Mouse (Mus musculus): ENCODE data around the gene Tmem150a. TPM values are rescaled to one million over a fixed set of nuclear protein-coding genes. Genes with fewer than 3 reads are reported as not detected.

The Tmem150a gene
- polyA plus RNA-seq, 1 experiment, result 8.7 TPM

DNA sequence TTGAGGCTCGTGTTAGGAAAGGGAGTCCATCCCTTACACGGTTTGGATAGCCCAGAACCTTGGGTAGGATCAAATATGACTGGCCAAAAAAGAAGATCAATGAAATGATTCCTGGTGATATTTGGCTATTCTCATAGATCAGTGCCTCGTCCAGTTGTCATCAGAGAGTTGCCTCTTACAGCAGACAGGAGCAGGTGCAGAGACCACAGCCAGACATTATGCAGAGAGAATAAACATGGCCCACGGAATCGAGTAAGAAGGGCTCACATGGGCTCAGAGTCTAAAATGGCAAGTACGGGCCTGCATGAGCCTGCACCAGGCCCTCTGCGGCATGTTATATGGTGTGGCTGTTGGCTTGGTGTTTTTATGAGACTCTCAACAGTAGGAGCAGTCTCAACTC lies 50.1 kb downstream of the Tmem150a start:
- no peaks in the 10 kb centered on the region for H3K27me3 ChIP-seq (ENCODE audit: control insufficient read depth, insufficient read depth, low read length)
- H3K36me3 ChIP-seq (ENCODE audit: control insufficient read depth, insufficient read depth, low read length), result no peaks in the 10 kb centered on the region
- TF ChIP-seq CTCF (IDR thresholded peaks at IDR 0.05; ENCODE audit: control insufficient read depth, insufficient read depth, insufficient replicate concordance, low read depth, low read length) (no peak), POLR2A (IDR thresholded peaks at IDR 0.05; ENCODE audit: control insufficient read depth, low read depth, low read length) (no peak)
- no peak overlapping the region for H3K4me3 ChIP-seq (ENCODE audit: control insufficient read depth, low read depth, low read length)
- no peak overlapping the region for H3K27ac ChIP-seq (ENCODE audit: control insufficient read depth, insufficient read depth, low read depth, low read length)
- H3K4me1 ChIP-seq (ENCODE audit: control insufficient read depth, insufficient read depth, low read length), result no peaks in the 10 kb centered on the region

- Histone ChIP-seq H3K27ac (ENCODE audit: control insufficient read depth, insufficient read depth, low read depth, low read length) (no peak overlapping the region), H3K27me3 (ENCODE audit: control insufficient read depth, insufficient read depth, low read length) (no peaks in the 10 kb centered on the region)
- TF ChIP-seq POLR2A (IDR thresholded peaks at IDR 0.05; ENCODE audit: control insufficient read depth, low read depth, low read length), result no peak
- peak; percentile 89 for TF ChIP-seq CTCF (IDR thresholded peaks at IDR 0.05; ENCODE audit: control insufficient read depth, insufficient read depth, insufficient replicate concordance, low read depth, low read length)
Measured at GRCm38 (mm10) chr6:72407119-72407518, 51.9 kb downstream of the Tmem150a start.

More at GRCm38 (mm10) chr6:72407119-72407518, 51.9 kb downstream of the Tmem150a start:
- Histone ChIP-seq H3K36me3 (ENCODE audit: control insufficient read depth, insufficient read depth, low read length) (no peaks in the 10 kb centered on the region), H3K4me1 (ENCODE audit: control insufficient read depth, insufficient read depth, low read length) (no peaks in the 10 kb centered on the region), H3K4me3 (ENCODE audit: control insufficient read depth, low read depth, low read length) (no peak overlapping the region)

Other genes with a start within 250 kb of the Tmem150a start
- gene Atoh8, start 119.9 kb upstream of the Tmem150a start, polyA plus RNA-seq (2012; rRNA removed), result 390 and 420 TPM in 2 replicates
- 0.06 and 0.16 TPM in 2 replicates for gene Sftpb, start 50.8 kb upstream of the Tmem150a start, polyA plus RNA-seq (2012; rRNA removed)
- 29.0 and 29.3 TPM in 2 replicates for gene Usp39, start 10.3 kb upstream of the Tmem150a start, polyA plus RNA-seq (2012; rRNA removed)
- gene 0610030E20Rik, start 8.1 kb upstream of the Tmem150a start, polyA plus RNA-seq (2012; rRNA removed), result 19.6 and 21.5 TPM in 2 replicates
- 284 and 298 TPM in 2 replicates for gene Rnf181, start 11.5 kb downstream of the Tmem150a start, polyA plus RNA-seq (2012; rRNA removed)
- 25.8 and 26.6 TPM in 2 replicates for gene Vamp5, start 25.0 kb downstream of the Tmem150a start, polyA plus RNA-seq (2012; rRNA removed)
- 14.8 and 16.0 TPM in 2 replicates for gene Vamp8, start 35.3 kb downstream of the Tmem150a start, polyA plus RNA-seq (2012; rRNA removed)
- 4.0 and 4.1 TPM in 2 replicates for gene Ggcx, start 58.9 kb downstream of the Tmem150a start, polyA plus RNA-seq (2012; rRNA removed)
- gene Mat2a, start 84.1 kb downstream of the Tmem150a start, polyA plus RNA-seq (2012; rRNA removed), result 55.5 and 67.4 TPM in 2 replicates
- gene Sh2d6, start 166.3 kb downstream of the Tmem150a start, polyA plus RNA-seq (2012; rRNA removed), result 76.8 and 77.0 TPM in 2 replicates
- 1.3 and 4.1 TPM in 2 replicates for gene Capg, start 188.9 kb downstream of the Tmem150a start, polyA plus RNA-seq (2012; rRNA removed)
- gene Elmod3, start 243.0 kb downstream of the Tmem150a start, polyA plus RNA-seq (2012; rRNA removed), result 40.2 and 46.0 TPM in 2 replicates
- gene Retsat, start 243.0 kb downstream of the Tmem150a start, polyA plus RNA-seq (2012; rRNA removed), result 9.4 and 11.0 TPM in 2 replicates

All from testis, adult 2 months (tissue).